8 mouse cellular contexts compared by ENCODE assay signal in genomic region chr7:111082043-111082821, GRCm38 (mm10). TPM values are rescaled to one million over a fixed set of nuclear protein-coding genes. Genes with fewer than 3 reads are reported as not detected.
A peak's percentile ranks its signal among the peaks of the same experiment; 100 is the strongest.
DNase-seq lines count a peak whose midpoint lies in the region; ATAC-seq and TF ChIP-seq lines count a peak whose summit lies in the region.

No protein-coding gene starts in this region.

- no peak for TF ChIP-seq POLR2A in bone marrow macrophage, adult 2 months (IDR thresholded peaks at IDR 0.05; ENCODE audit: borderline replicate concordance, low read depth, low read length)
- TF ChIP-seq POLR2A in limb, embryonic 14.5 days (IDR thresholded peaks at IDR 0.05; ENCODE audit: borderline replicate concordance, extremely low read depth, insufficient read depth, insufficient read length) = no peak
- TF ChIP-seq POLR2A in spleen, adult 2 months (IDR thresholded peaks at IDR 0.05; ENCODE audit: low read depth, low read length) = peak; percentile 48

- peak overlapping the region; percentile 70 for H3K4me3 ChIP-seq in bone marrow macrophage, adult 2 months (ENCODE audit: insufficient read depth, low read length)
- peak overlapping the region; percentile 74 for H3K4me3 ChIP-seq in embryonic facial prominence, embryonic 15.5 days (replicated peaks)
- peak overlapping the region; percentile 98 for H3K4me3 ChIP-seq in kidney, embryonic 14.5 days (ENCODE audit: low read length)
- H3K4me3 ChIP-seq in limb, embryonic 14.5 days (replicated peaks; ENCODE audit: low read length) = peak overlapping the region; percentile 95
- H3K4me3 ChIP-seq in midbrain, embryonic 16.5 days (ENCODE audit: low read depth, low read length) = peak overlapping the region; percentile 70
- H3K4me3 ChIP-seq in spleen, adult 2 months (ENCODE audit: extremely low read depth, insufficient read depth, insufficient read length) = peak overlapping the region; percentile 100

- peak; percentile 70 for ATAC-seq in embryonic facial prominence, embryonic 15.5 days (ENCODE audit: insufficient number of reproducible peaks, low FRiP score, low TSS enrichment, low read depth)
- peak; percentile 77 for ATAC-seq in kidney, embryonic 14.5 days (ENCODE audit: low FRiP score, low TSS enrichment)
- peak; percentile 78 for ATAC-seq in limb, embryonic 14.5 days (ENCODE audit: low FRiP score, low read depth)
- peak; percentile 84 for ATAC-seq in midbrain, embryonic 16.5 days

- H3K27ac ChIP-seq in bone marrow macrophage, adult 2 months (ENCODE audit: insufficient read depth, low read depth, low read length) = peak overlapping the region; percentile 95
- peak overlapping the region; percentile 99 for H3K27ac ChIP-seq in embryonic facial prominence, embryonic 15.5 days (replicated peaks)
- peak overlapping the region; percentile 100 for H3K27ac ChIP-seq in kidney, embryonic 14.5 days (ENCODE audit: low read depth, low read length)
- peak overlapping the region; percentile 100 for H3K27ac ChIP-seq in limb, embryonic 14.5 days (replicated peaks; ENCODE audit: low read depth, low read length)
- peak overlapping the region; percentile 100 for H3K27ac ChIP-seq in midbrain, embryonic 16.5 days (ENCODE audit: low read length)
- H3K27ac ChIP-seq in spleen, adult 2 months (ENCODE audit: insufficient read depth, low read length) = peak overlapping the region; percentile 100

- no peaks in the 10 kb centered on the region for H3K9me3 ChIP-seq in embryonic facial prominence, embryonic 15.5 days (replicated peaks)
- no peaks in the 10 kb centered on the region for H3K9me3 ChIP-seq in kidney, embryonic 14.5 days (ENCODE audit: control insufficient read depth, low read length)
- H3K9me3 ChIP-seq in limb, embryonic 14.5 days (ENCODE audit: control insufficient read depth, low read length) = no peaks in the 10 kb centered on the region
- H3K9me3 ChIP-seq in midbrain, embryonic 16.5 days (replicated peaks; ENCODE audit: control insufficient read depth, low read length, poor library complexity, severe bottlenecking) = no peaks in the 10 kb centered on the region

- peak overlapping the region; percentile 70 for H3K4me2 ChIP-seq in embryonic facial prominence, embryonic 15.5 days (replicated peaks)
- H3K4me2 ChIP-seq in kidney, embryonic 14.5 days (replicated peaks; ENCODE audit: low read depth, low read length) = peak overlapping the region; percentile 57
- peak overlapping the region; percentile 56 for H3K4me2 ChIP-seq in limb, embryonic 14.5 days (replicated peaks; ENCODE audit: low read depth, low read length, severe bottlenecking)
- H3K4me2 ChIP-seq in midbrain, embryonic 16.5 days (ENCODE audit: low read length) = peak overlapping the region; percentile 86

- no peak for TF ChIP-seq CTCF in bone marrow macrophage, adult 2 months (IDR thresholded peaks at IDR 0.05; ENCODE audit: low read depth, low read length)
- TF ChIP-seq CTCF in spleen, adult 2 months (IDR thresholded peaks at IDR 0.05; ENCODE audit: extremely low read depth, insufficient read depth, insufficient read length, insufficient replicate concordance) = no peak

- H3K27me3 ChIP-seq in embryonic facial prominence, embryonic 15.5 days = no peaks in the 10 kb centered on the region
- H3K27me3 ChIP-seq in kidney, embryonic 14.5 days (ENCODE audit: control insufficient read depth, insufficient read depth, low read length) = no peaks in the 10 kb centered on the region
- H3K27me3 ChIP-seq in limb, embryonic 14.5 days (ENCODE audit: control insufficient read depth, insufficient read depth, low read length) = no peaks in the 10 kb centered on the region
- H3K27me3 ChIP-seq in midbrain, embryonic 16.5 days (ENCODE audit: control insufficient read depth, insufficient read depth, low read depth, low read length) = no peaks in the 10 kb centered on the region
- no peaks in the 10 kb centered on the region for H3K27me3 ChIP-seq in spleen, adult 2 months (ENCODE audit: control insufficient read depth, insufficient read depth, low read length)

- H3K9ac ChIP-seq in embryonic facial prominence, embryonic 15.5 days = peak overlapping the region; percentile 86
- peak overlapping the region; percentile 100 for H3K9ac ChIP-seq in kidney, embryonic 14.5 days (ENCODE audit: low read depth, low read length)
- H3K9ac ChIP-seq in limb, embryonic 14.5 days (ENCODE audit: low read depth, low read length, severe bottlenecking) = peak overlapping the region; percentile 99
- peak overlapping the region; percentile 98 for H3K9ac ChIP-seq in midbrain, embryonic 16.5 days (ENCODE audit: low read depth, low read length)

- peaks cover 40% of the 10 kb centered on the region for H3K36me3 ChIP-seq in embryonic facial prominence, embryonic 15.5 days
- peaks cover 44% of the 10 kb centered on the region for H3K36me3 ChIP-seq in kidney, embryonic 14.5 days (ENCODE audit: control insufficient read depth, insufficient read depth, low read length)
- peaks cover 45% of the 10 kb centered on the region for H3K36me3 ChIP-seq in limb, embryonic 14.5 days (ENCODE audit: control insufficient read depth, insufficient read depth, low read length)
- H3K36me3 ChIP-seq in midbrain, embryonic 16.5 days (ENCODE audit: control insufficient read depth, insufficient read depth, low read length) = peaks cover 24% of the 10 kb centered on the region
- peaks cover 37% of the 10 kb centered on the region for H3K36me3 ChIP-seq in spleen, adult 2 months (ENCODE audit: control insufficient read depth, insufficient read depth, low read length)

- under 1% methylated on average over 82 of the region's 83 CpGs for WGBS in embryonic facial prominence, embryonic 15.5 days
- WGBS in kidney, embryonic 14.5 days = under 1% methylated on average over 82 of the region's 83 CpGs
- WGBS in limb, embryonic 14.5 days = under 1% methylated on average over 77 of the region's 83 CpGs
- under 1% methylated on average over 83 of the region's 83 CpGs for WGBS in midbrain, embryonic 16.5 days
- under 1% methylated on average over 81 of the region's 83 CpGs for WGBS in spleen, adult 2 months

- peaks cover 9% of the 10 kb centered on the region for H3K4me1 ChIP-seq in bone marrow macrophage, adult 2 months (ENCODE audit: control insufficient read depth, insufficient read depth, low read length)
- H3K4me1 ChIP-seq in embryonic facial prominence, embryonic 15.5 days = peaks cover 21% of the 10 kb centered on the region
- peaks cover 17% of the 10 kb centered on the region; the same call in 1 of the 2 replicates for H3K4me1 ChIP-seq in kidney, embryonic 14.5 days (ENCODE audit: control insufficient read depth, insufficient read depth, low read length)
- H3K4me1 ChIP-seq in limb, embryonic 14.5 days (ENCODE audit: control insufficient read depth, insufficient read depth, low read length) = peaks cover 13% of the 10 kb centered on the region
- peaks cover 34% of the 10 kb centered on the region for H3K4me1 ChIP-seq in midbrain, embryonic 16.5 days (ENCODE audit: control insufficient read depth, insufficient read depth, low read length)
- peaks cover 2% of the 10 kb centered on the region; the same call in 1 of the 2 replicates for H3K4me1 ChIP-seq in spleen, adult 2 months (ENCODE audit: control insufficient read depth, insufficient read depth, insufficient read length)

- peak; percentile 73 for DNase-seq in 416B (ENCODE audit: low read depth)
- peak; percentile 81 to 89 for DNase-seq in heart, adult 9 months (ENCODE audit: low spot score in 2 of 2)
- DNase-seq in limb, embryonic 14.5 days (ENCODE audit: low spot score) = peak; percentile 93
- peak; percentile 59 to 80 for DNase-seq in spleen, adult 2 months (ENCODE audit: low read depth in 1 of 2, low spot score in 2 of 2)

RNA-seq across cellular contexts. Expression of gene Eif4g2, which starts 0.6 kb away (rescaled TPM):
- polyA plus RNA-seq in bone marrow macrophage, adult 2 months (2012; ENCODE audit: insufficient read depth, insufficient read length, missing spikeins) = 343 and 428 TPM in 2 replicates
- 672 and 714 TPM in 2 replicates for polyA plus RNA-seq in embryonic facial prominence, embryonic 15.5 days (2015; fragmentation: Nextera tagmentation; extraction: Ambion mirVana)
- polyA plus RNA-seq in kidney, embryonic 14.5 days (2014; fragmentation: Nextera tagmentation; extraction: Ambion mirVana) = 596 and 1,074 TPM in 2 replicates
- polyA plus RNA-seq in limb, embryonic 14.5 days (2012; rRNA removed) = 350 and 352 TPM in 2 replicates
- polyA plus RNA-seq in limb, embryonic 14.5 days (2014; fragmentation: Nextera tagmentation; extraction: Ambion mirVana) = 921 and 939 TPM in 2 replicates
- polyA plus RNA-seq in midbrain, embryonic 16.5 days (2015; fragmentation: Nextera tagmentation; extraction: Ambion mirVana) = 1,168 and 1,270 TPM in 2 replicates
- 40.3 and 58.6 TPM in 2 replicates for polyA plus RNA-seq in spleen, adult 2 months (2012; rRNA removed)

RNA-seq across cellular contexts. Expression of gene Ctr9, which starts 53.5 kb away (rescaled TPM):
- 24.0 and 28.8 TPM in 2 replicates for polyA plus RNA-seq in bone marrow macrophage, adult 2 months (2012; ENCODE audit: insufficient read depth, insufficient read length, missing spikeins)
- polyA plus RNA-seq in embryonic facial prominence, embryonic 15.5 days (2015; fragmentation: Nextera tagmentation; extraction: Ambion mirVana) = 62.9 and 65.0 TPM in 2 replicates
- 37.9 and 75.7 TPM in 2 replicates for polyA plus RNA-seq in kidney, embryonic 14.5 days (2014; fragmentation: Nextera tagmentation; extraction: Ambion mirVana)
- polyA plus RNA-seq in limb, embryonic 14.5 days (2012; rRNA removed) = 29.8 and 36.0 TPM in 2 replicates
- 57.6 and 67.0 TPM in 2 replicates for polyA plus RNA-seq in limb, embryonic 14.5 days (2014; fragmentation: Nextera tagmentation; extraction: Ambion mirVana)
- 81.8 and 89.3 TPM in 2 replicates for polyA plus RNA-seq in midbrain, embryonic 16.5 days (2015; fragmentation: Nextera tagmentation; extraction: Ambion mirVana)
- polyA plus RNA-seq in spleen, adult 2 months (2012; rRNA removed) = 5.8 and 6.0 TPM in 2 replicates

Comparison
In these comparisons a context has a peak if more than half of its experiments do, and no peak if none do; other contexts are left out.
1. Peak in every context shown above with its lines: DNase-seq, ATAC-seq, H3K4me3 ChIP-seq and H3K27ac ChIP-seq.